Mouse (Mus musculus): ENCODE measurements around the gene Vezt. TPM values are rescaled to one million over a fixed set of nuclear protein-coding genes. Genes with fewer than 3 reads are reported as not detected.

Vezt gene
- polyA plus RNA-seq, 1 experiment from 2014 or later = 39.0 TPM

GRCm38 (mm10) chr10:93915531-93916275, 119.9 kb downstream of the Vezt start:
- Histone ChIP-seq H3K4me3 (ENCODE audit: low read depth, low read length) (no peak overlapping the region), H3K4me2 (ENCODE audit: low read depth, low read length) (no peak overlapping the region), H3K9ac (replicated peaks; ENCODE audit: low read length) (no peak overlapping the region), H3K27ac (replicated peaks; ENCODE audit: low read depth, low read length) (no peak overlapping the region), H3K27me3 (ENCODE audit: control insufficient read depth, insufficient read depth, low read length) (no peaks in the 10 kb centered on the region), H3K36me3 (replicated peaks; ENCODE audit: control insufficient read depth, insufficient read depth, low read depth, low read length) (no peaks in the 10 kb centered on the region), H3K9me3 (replicated peaks; ENCODE audit: control insufficient read depth, low read length) (no peaks in the 10 kb centered on the region), H3K4me1 (ENCODE audit: control insufficient read depth, insufficient read depth, low read length) (no peaks in the 10 kb centered on the region)
- ATAC-seq (replicated peaks; ENCODE audit: insufficient number of reproducible peaks, low FRiP score, low TSS enrichment, low read depth) (0 out of 2 replicates have a peak, but pooled peaks have one; percentile 59), DNase-seq (ENCODE audit: low spot score) (peak; percentile 54)
- WGBS = 25% methylated on average over 11 of the region's 11 CpGs

- Histone ChIP-seq H3K27me3 (ENCODE audit: control insufficient read depth, insufficient read depth, low read length) (no peaks in the 10 kb centered on the region), H3K4me1 (ENCODE audit: control insufficient read depth, insufficient read depth, low read length) (no peaks in the 10 kb centered on the region), H3K36me3 (replicated peaks; ENCODE audit: control insufficient read depth, insufficient read depth, low read depth, low read length) (no peaks in the 10 kb centered on the region), H3K4me2 (ENCODE audit: low read depth, low read length) (no peak overlapping the region), H3K27ac (replicated peaks; ENCODE audit: low read depth, low read length) (no peak overlapping the region), H3K9me3 (replicated peaks; ENCODE audit: control insufficient read depth, low read length) (no peaks in the 10 kb centered on the region), H3K9ac (replicated peaks; ENCODE audit: low read length) (no peak overlapping the region), H3K4me3 (ENCODE audit: low read depth, low read length) (no peak overlapping the region)
- no peak for ATAC-seq (replicated peaks; ENCODE audit: insufficient number of reproducible peaks, low FRiP score, low TSS enrichment, low read depth)
- 87% methylated on average over 5 of the region's 5 CpGs for WGBS
- no peak for DNase-seq (ENCODE audit: low spot score)
Observed at GRCm38 (mm10) chr10:93913525-93913924, 122.1 kb downstream of the Vezt start.

- Histone ChIP-seq H3K9ac (replicated peaks; ENCODE audit: low read length) (no peak overlapping the region), H3K27me3 (ENCODE audit: control insufficient read depth, insufficient read depth, low read length) (no peaks in the 10 kb centered on the region), H3K4me2 (ENCODE audit: low read depth, low read length) (no peak overlapping the region), H3K4me3 (ENCODE audit: low read depth, low read length) (no peak overlapping the region), H3K4me1 (ENCODE audit: control insufficient read depth, insufficient read depth, low read length) (no peaks in the 10 kb centered on the region), H3K36me3 (replicated peaks; ENCODE audit: control insufficient read depth, insufficient read depth, low read depth, low read length) (no peaks in the 10 kb centered on the region), H3K9me3 (replicated peaks; ENCODE audit: control insufficient read depth, low read length) (no peaks in the 10 kb centered on the region), H3K27ac (replicated peaks; ENCODE audit: low read depth, low read length) (no peak overlapping the region)
- WGBS = 91% methylated on average over 1 of the region's 1 CpGs
- DNase-seq (ENCODE audit: low spot score) (no peak), ATAC-seq (replicated peaks; ENCODE audit: insufficient number of reproducible peaks, low FRiP score, low TSS enrichment, low read depth) (no peak)
Observed at GRCm38 (mm10) chr10:93912917-93913316, 122.7 kb downstream of the Vezt start.

DNA sequence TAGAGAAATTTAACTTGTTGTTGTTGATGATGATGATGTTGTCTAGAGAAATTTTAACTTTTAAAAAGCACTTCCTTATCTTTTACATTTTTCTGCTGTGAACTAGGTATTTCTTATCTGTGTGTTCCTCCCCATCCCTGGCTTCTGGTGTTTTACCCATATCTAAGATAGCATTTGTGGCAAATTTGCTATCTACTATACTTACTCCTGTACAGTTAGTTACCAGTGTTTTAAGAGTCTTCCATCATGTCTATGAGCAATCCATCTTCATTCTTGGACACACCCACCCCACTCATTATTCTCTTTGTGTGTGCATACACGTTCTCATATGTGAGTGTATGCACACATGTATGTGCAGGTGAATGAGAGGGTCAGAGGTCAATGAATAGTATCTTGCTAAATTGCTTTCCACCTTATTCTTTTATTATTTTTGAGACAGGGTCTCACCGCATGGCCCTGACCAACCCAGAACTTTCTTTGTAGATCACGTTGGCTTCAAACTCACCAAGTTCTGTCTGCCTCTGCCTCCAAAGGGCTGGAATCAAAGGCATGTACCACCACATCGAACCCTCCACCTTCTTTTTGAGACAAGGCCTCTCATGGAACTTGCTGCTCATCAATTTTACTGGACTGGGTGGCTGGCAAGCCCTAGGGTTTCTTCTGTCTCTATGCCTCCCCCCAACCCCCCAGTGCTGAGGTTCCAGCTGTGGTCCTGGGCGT, 123.3 kb downstream of the Vezt start:
- H3K4me2 ChIP-seq (ENCODE audit: low read depth, low read length) = no peak overlapping the region
- DNase-seq (ENCODE audit: low spot score) (no peak), ATAC-seq (replicated peaks; ENCODE audit: insufficient number of reproducible peaks, low FRiP score, low TSS enrichment, low read depth) (no peak)
- H3K27me3 ChIP-seq (ENCODE audit: control insufficient read depth, insufficient read depth, low read length) = no peaks in the 10 kb centered on the region
- H3K9ac ChIP-seq (replicated peaks; ENCODE audit: low read length) = no peak overlapping the region
- 85% methylated on average over 5 of the region's 5 CpGs for WGBS
- no peak overlapping the region for H3K27ac ChIP-seq (replicated peaks; ENCODE audit: low read depth, low read length)
- no peaks in the 10 kb centered on the region for H3K4me1 ChIP-seq (ENCODE audit: control insufficient read depth, insufficient read depth, low read length)
- H3K4me3 ChIP-seq (ENCODE audit: low read depth, low read length) = no peak overlapping the region
- H3K36me3 ChIP-seq (replicated peaks; ENCODE audit: control insufficient read depth, insufficient read depth, low read depth, low read length) = no peaks in the 10 kb centered on the region
- H3K9me3 ChIP-seq (replicated peaks; ENCODE audit: control insufficient read depth, low read length) = no peaks in the 10 kb centered on the region

DNA sequence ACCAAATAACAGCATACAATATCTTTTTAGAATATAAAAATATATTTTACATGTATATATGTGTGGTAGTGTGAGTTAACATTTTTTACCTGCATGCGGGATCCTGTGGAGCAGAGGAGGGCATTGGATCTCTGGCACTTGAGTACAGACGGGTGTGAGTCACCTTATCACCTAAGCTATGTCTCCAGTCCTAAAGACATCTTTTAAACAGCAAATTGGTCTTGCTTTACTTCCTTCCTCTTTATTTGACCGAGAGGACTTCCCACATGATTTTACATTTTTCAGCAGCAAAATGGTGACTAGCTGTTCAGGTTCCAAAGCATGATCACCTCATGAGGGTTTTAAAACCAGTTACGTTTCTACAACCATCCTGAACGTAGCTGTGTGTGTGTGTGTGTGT, 124.3 kb downstream of the Vezt start:
- no peak overlapping the region for H3K9ac ChIP-seq (replicated peaks; ENCODE audit: low read length)
- H3K36me3 ChIP-seq (replicated peaks; ENCODE audit: control insufficient read depth, insufficient read depth, low read depth, low read length) = no peaks in the 10 kb centered on the region
- H3K4me3 ChIP-seq (ENCODE audit: low read depth, low read length) = no peak overlapping the region
- H3K27me3 ChIP-seq (ENCODE audit: control insufficient read depth, insufficient read depth, low read length) = no peaks in the 10 kb centered on the region
- no peaks in the 10 kb centered on the region for H3K9me3 ChIP-seq (replicated peaks; ENCODE audit: control insufficient read depth, low read length)
- WGBS = 84% methylated on average over 5 of the region's 5 CpGs
- no peak overlapping the region for H3K27ac ChIP-seq (replicated peaks; ENCODE audit: low read depth, low read length)
- H3K4me2 ChIP-seq (ENCODE audit: low read depth, low read length) = no peak overlapping the region
- DNase-seq (ENCODE audit: low spot score) (no peak), ATAC-seq (replicated peaks; ENCODE audit: insufficient number of reproducible peaks, low FRiP score, low TSS enrichment, low read depth) (no peak)
- H3K4me1 ChIP-seq (ENCODE audit: control insufficient read depth, insufficient read depth, low read length) = no peaks in the 10 kb centered on the region

DNA sequence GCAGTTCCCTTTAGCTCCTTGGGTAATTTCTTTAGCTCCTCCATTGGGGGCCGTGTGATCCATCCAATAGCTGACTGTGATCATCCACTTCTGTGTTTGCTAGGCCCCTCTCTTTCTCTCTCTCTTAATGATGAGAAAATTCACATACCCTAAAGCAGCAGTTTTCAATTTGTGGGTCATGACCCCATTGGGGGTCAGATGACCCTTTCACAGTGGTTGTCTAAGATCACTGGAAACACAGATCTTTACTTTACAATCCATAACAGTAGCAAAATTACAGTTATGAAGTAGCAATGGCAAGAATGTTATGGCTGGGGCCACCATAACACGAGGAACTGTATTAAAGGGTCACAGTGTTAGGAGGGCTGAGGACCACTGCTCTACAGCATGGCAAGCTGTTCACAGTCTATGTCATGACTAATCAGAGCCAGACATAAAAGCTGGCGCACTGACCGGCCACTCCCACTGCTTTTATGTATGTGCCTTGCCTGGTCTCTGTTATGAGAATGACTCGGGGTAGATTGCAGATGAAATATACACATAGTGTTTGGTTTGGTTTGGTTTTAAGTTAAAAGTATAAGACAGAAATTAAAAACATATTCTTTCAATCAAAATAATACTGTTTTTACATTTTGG, 125.7 kb downstream of the Vezt start:
- DNase-seq (ENCODE audit: low spot score) = peak; percentile 49
- 18% methylated on average over 5 of the region's 5 CpGs for WGBS

GRCm38 (mm10) chr10:93909015-93909414, 126.6 kb downstream of the Vezt start:
- H3K4me3 ChIP-seq (ENCODE audit: low read depth, low read length) = no peak overlapping the region
- H3K27me3 ChIP-seq (ENCODE audit: control insufficient read depth, insufficient read depth, low read length) = no peaks in the 10 kb centered on the region

More for the DNA sequence above, 125.7 kb downstream of the Vezt start:
- H3K4me3 ChIP-seq (ENCODE audit: low read depth, low read length) = no peak overlapping the region
- H3K36me3 ChIP-seq (replicated peaks; ENCODE audit: control insufficient read depth, insufficient read depth, low read depth, low read length) = no peaks in the 10 kb centered on the region
- no peak for ATAC-seq (replicated peaks; ENCODE audit: insufficient number of reproducible peaks, low FRiP score, low TSS enrichment, low read depth)
- no peak overlapping the region for H3K27ac ChIP-seq (replicated peaks; ENCODE audit: low read depth, low read length)
- no peaks in the 10 kb centered on the region for H3K4me1 ChIP-seq (ENCODE audit: control insufficient read depth, insufficient read depth, low read length)
- no peaks in the 10 kb centered on the region for H3K9me3 ChIP-seq (replicated peaks; ENCODE audit: control insufficient read depth, low read length)
- H3K27me3 ChIP-seq (ENCODE audit: control insufficient read depth, insufficient read depth, low read length) = no peaks in the 10 kb centered on the region
- H3K9ac ChIP-seq (replicated peaks; ENCODE audit: low read length) = no peak overlapping the region
- H3K4me2 ChIP-seq (ENCODE audit: low read depth, low read length) = no peak overlapping the region

DNA sequence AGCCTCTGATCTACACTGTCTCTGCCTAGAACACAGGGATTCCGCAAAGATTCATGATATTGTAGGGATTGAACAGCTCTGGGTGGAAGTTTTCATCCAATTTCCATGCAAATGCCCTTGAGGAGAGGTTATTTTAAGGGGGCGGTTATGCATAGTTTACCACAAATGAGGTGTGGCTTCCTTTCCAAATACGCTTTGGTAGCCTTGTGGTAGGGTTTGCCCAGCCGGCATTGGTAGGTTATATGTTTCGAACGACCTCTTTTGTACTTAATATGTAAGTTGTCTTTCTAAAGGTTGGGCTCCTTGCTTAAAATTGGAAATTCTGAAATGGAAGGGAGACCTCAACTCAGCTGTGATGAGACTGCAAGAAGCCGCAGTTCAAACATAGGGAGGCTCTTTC, 127.1 kb downstream of the Vezt start:
- Histone ChIP-seq H3K27ac (replicated peaks; ENCODE audit: low read depth, low read length) (no peak overlapping the region), H3K4me1 (ENCODE audit: control insufficient read depth, insufficient read depth, low read length) (no peaks in the 10 kb centered on the region), H3K27me3 (ENCODE audit: control insufficient read depth, insufficient read depth, low read length) (no peaks in the 10 kb centered on the region), H3K4me3 (ENCODE audit: low read depth, low read length) (no peak overlapping the region), H3K4me2 (ENCODE audit: low read depth, low read length) (no peak overlapping the region), H3K9ac (replicated peaks; ENCODE audit: low read length) (no peak overlapping the region), H3K36me3 (replicated peaks; ENCODE audit: control insufficient read depth, insufficient read depth, low read depth, low read length) (no peaks in the 10 kb centered on the region), H3K9me3 (replicated peaks; ENCODE audit: control insufficient read depth, low read length) (no peaks in the 10 kb centered on the region)
- 94% methylated on average over 7 of the region's 7 CpGs for WGBS
- no peak for ATAC-seq (replicated peaks; ENCODE audit: insufficient number of reproducible peaks, low FRiP score, low TSS enrichment, low read depth)
- no peak for DNase-seq (ENCODE audit: low spot score)

More at GRCm38 (mm10) chr10:93909015-93909414, 126.6 kb downstream of the Vezt start:
- 94% methylated on average over 1 of the region's 1 CpGs for WGBS
- Histone ChIP-seq H3K4me2 (ENCODE audit: low read depth, low read length) (no peak overlapping the region), H3K9ac (replicated peaks; ENCODE audit: low read length) (no peak overlapping the region), H3K36me3 (replicated peaks; ENCODE audit: control insufficient read depth, insufficient read depth, low read depth, low read length) (no peaks in the 10 kb centered on the region), H3K9me3 (replicated peaks; ENCODE audit: control insufficient read depth, low read length) (no peaks in the 10 kb centered on the region), H3K27ac (replicated peaks; ENCODE audit: low read depth, low read length) (no peak overlapping the region), H3K4me1 (ENCODE audit: control insufficient read depth, insufficient read depth, low read length) (no peaks in the 10 kb centered on the region)
- ATAC-seq (replicated peaks; ENCODE audit: insufficient number of reproducible peaks, low FRiP score, low TSS enrichment, low read depth) (no peak), DNase-seq (ENCODE audit: low spot score) (no peak)

Data from embryonic facial prominence, embryonic 11.5 days (tissue).